Mouse (Mus musculus) embryo, embryonic 9.5 days (tissue): ENCODE measurements around the gene March4.

ENCODE experiments used
- DNase-seq: peaks from one replicate; pipeline ENCODE4 v3.0.0-alpha.2; 2017; ENCODE audit errors: extremely low spot score

The March4 gene

GRCm38 (mm10) chr1:72449752-72450151 lies 87.0 kb downstream of the March4 start:
- no peak for DNase-seq

DNA sequence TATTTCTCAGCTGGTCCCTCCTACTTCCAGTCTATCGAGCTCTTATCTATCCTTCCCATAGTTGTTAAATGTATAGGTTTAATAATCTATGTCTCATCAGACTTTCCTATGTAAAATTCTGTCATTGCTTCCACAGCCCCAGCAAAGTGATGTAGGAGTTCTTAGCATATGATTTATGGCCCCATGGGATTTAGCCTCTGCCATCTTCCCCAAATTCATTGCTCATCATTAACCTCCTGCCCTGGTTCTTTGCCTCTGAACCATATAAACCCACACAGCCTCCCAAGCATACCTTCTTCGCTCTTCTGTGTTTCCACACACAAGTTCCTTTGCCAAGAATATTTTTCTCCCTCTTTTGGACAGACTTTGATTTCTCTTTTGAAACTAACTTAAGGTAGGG lies 94.0 kb downstream of the March4 start:
- no peak for DNase-seq

GRCm38 (mm10) chr1:72439146-72439545 lies 97.6 kb downstream of the March4 start:
- no peak for DNase-seq

GRCm38 (mm10) chr1:72436967-72437366 lies 99.8 kb downstream of the March4 start:
- DNase-seq = no peak

DNA sequence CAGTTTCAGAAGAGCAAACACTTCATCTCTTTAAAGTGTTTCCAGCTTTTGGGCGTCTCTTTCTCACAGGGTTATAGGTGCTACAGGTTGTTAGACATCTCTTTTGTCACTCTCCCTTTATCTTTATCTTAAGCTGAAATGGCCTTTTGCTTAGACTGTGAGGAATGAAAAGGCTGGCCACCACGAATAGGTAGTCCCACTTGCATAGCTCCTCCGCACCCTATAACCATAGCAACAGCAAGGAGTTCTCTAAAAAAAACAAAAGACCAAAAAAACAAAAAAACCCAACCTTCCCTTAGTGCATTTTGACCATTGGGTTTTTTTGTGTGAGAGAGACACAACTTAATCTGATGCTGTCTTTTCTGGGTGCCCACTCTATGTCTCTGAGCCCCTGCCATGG lies 102.2 kb downstream of the March4 start:
- DNase-seq = no peak

GRCm38 (mm10) chr1:72432579-72432978 lies 104.2 kb downstream of the March4 start:
- DNase-seq = no peak

- no peak for DNase-seq
Observed at GRCm38 (mm10) chr1:72429107-72429807, 107.5 kb downstream of the March4 start.

GRCm38 (mm10) chr1:72428526-72428925 lies 108.2 kb downstream of the March4 start:
- DNase-seq = no peak

DNA sequence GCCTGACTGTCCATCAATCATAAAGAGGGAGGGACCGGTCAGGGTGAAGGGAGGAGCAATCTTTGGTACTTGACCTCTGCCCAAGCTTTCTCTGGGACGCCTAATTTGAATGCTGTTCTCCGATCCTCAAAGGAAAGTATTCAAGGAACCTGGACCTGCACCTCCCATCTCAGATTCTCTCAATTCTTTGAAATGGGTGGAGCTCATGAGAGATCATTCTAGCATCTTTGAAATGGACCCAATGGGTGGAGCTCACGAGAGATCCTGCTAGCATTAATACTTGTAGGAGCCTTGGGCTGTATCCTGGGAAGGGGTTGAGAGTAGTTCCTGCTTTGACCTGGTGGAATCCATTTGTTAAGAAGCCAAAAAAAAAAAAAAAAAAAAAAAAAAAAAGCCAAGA lies 110.3 kb downstream of the March4 start:
- DNase-seq = no peak

- DNase-seq = no peak
Observed at GRCm38 (mm10) chr1:72422121-72422520, 114.6 kb downstream of the March4 start.

GRCm38 (mm10) chr1:72420220-72420619 lies 116.5 kb downstream of the March4 start:
- DNase-seq = no peak

GRCm38 (mm10) chr1:72418744-72419655 lies 117.7 kb downstream of the March4 start:
- DNase-seq = no peak

- DNase-seq = peak; percentile 39
Observed at GRCm38 (mm10) chr1:72414561-72415253, 122.0 kb downstream of the March4 start.

DNA sequence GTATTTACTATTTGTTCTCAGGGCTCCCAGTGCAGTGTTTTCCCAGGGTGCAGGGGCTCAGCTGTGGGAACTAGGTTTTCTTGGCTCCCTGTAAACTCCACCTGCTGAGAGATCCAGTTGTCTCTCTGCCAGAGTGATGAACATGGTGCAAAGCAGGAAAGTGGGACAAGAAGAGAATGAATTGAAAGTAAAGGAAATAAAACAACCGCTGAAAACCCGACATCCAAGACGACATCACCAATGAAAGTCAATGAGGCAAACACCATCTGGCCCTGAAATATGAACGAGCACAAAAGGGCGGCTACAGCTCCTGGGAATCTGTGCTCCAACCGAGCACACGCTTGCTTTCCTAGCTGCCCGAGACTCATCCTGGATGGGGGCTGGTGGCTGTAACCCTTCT lies 122.6 kb downstream of the March4 start:
- DNase-seq = no peak

DNA sequence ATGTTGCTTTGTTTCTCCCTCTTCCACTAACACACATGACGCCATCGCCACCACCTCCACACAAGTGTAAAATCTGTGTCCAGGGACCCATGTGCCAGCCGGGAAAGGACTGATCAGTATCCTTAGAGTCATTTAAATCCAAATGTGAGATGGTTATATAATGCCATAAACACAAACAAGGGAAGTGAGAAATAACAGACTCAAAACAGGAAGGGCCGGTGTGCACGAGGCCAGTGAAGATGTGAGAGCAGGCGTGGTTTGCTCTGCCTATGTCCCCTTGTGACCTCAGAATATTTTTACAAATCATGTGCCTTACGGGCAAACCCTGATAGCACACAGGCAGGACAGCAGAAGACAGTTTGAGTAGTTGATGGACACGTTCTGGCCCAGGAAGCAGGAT lies 123.5 kb downstream of the March4 start:
- DNase-seq = no peak

GRCm38 (mm10) chr1:72411108-72411507 lies 125.6 kb downstream of the March4 start:
- no peak for DNase-seq

DNA sequence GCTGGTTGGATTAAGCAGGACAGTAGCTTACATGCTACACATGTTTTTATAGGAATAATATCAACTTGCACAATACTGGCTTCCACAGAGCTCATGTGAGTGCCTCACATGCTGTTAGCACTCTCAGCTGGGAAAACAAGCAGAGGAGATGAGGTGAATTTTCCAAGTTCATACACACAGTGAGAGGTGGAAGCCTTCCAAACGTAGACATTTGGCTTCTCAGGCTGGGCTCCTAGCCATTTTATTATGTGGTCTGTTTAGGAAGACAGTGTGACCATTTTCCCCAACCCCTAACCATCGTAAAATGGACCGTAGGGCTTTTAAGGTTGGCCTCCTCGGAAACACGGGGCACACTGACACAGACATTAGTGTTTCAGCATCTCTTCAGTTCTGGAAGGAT lies 126.8 kb downstream of the March4 start:
- DNase-seq = no peak

GRCm38 (mm10) chr1:72406505-72407079 lies 130.1 kb downstream of the March4 start:
- no peak for DNase-seq

DNA sequence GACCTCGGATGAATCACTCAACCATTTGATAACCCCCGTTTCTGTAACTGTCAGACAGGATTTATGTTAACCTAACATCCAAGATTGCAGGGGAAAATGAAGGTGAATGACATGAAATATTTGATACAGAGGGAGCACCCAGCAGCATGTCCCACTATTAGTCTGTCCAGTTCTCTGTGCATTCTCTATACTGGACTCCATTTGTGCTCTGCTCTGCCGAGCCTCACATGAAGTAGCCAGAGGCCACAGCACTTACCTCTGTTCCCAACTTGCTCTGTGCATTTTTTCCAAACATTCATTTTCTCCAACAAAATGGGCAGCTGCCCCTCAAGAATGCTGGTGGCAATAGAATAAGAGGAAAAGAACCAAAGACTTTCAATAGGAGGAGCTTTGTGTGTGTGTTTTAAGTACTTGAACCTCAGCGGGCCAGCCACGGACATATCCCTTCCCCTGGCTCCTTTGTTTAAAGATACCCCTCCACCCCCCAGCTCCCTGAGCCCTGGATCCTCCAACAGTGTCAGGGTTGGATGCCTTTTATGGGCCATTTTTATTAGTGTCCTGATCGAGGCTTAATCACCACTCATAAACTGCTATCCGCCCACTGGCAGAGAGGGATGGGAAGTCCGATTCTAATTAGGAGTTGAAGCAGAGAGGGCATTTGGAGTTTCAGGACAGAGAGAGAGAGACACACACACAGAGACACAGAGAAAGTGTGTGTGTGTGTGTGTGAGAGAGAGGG lies 135.2 kb downstream of the March4 start:
- DNase-seq = no peak

DNA sequence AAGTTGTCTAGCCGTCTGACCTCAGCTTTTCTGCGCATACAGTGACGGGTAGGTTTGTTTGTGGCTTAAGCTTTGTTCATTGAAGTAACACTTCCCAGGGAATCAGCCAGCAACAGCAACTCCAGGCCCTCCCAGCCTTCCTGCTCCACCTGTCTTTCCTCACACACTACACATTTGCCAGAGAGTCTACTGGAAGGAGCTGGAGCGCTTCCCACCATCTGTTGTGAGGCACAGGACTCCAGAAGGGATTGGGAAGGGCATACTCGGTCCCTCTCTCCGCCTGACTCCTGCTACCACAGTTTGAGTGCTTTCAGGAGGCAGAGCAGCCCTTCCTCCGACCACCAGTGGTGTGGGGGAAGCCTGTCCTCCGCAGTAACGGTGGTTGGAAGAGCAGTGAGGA lies 136.1 kb downstream of the March4 start:
- no peak for DNase-seq

DNA sequence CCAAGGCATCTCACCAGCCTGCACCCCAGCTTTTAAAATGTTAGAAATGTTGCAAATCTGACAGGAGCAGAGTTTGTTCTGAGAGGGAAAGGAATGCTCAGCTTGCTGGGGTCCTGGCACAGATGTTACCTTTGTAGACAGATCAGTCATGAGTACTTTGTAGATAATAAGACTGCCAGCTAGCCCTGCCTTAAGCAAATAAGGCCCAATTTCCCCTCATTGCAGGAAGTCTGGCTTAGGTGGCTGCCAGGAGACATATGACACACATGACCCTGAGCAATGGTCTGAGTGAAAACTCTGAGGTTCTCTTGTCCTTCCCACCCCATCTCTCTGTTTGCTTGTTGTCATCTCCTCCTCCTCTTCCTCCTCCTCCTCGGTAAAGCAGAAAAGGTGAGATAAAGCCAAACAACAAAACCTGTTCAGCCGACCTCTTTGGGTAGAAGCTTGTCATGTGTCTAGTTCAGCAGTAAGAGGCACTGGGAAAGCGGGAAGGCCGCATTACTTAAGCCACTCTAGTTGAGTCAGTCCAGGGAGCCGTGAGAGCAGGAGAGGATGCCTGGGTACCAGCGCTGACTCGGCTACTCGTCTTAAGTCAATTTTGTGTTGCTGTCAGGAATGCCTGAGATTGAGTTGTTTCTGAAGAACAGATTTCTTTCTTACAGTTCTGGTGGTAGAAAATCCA lies 136.9 kb downstream of the March4 start:
- no peak for DNase-seq
